Mouse (Mus musculus): ENCODE results near the gene Mllt11. TPM values are rescaled to one million over a fixed set of nuclear protein-coding genes. Genes with fewer than 3 reads are reported as not detected.
A peak's percentile ranks its signal among the peaks of the same experiment; 100 is the strongest.
"Not testable (repeated sequence)": the region's sequence is repeated elsewhere in the genome, so short reads cannot be mapped to it uniquely, and the experiment has no call there.

Gene Mllt11
- total RNA-seq, 1 experiment from 2014 or later, result 16.3 TPM

GRCm38 (mm10) chr3:95224295-95224694, 7.7 kb downstream of the Mllt11 start:
- no peak for ATAC-seq (ENCODE audit: extremely low read depth, insufficient number of reproducible peaks, low FRiP score, poor library complexity, severe bottlenecking)

GRCm38 (mm10) chr3:95223041-95223440, 8.9 kb downstream of the Mllt11 start:
- ATAC-seq (ENCODE audit: extremely low read depth, insufficient number of reproducible peaks, low FRiP score, poor library complexity, severe bottlenecking), result no peak

DNA sequence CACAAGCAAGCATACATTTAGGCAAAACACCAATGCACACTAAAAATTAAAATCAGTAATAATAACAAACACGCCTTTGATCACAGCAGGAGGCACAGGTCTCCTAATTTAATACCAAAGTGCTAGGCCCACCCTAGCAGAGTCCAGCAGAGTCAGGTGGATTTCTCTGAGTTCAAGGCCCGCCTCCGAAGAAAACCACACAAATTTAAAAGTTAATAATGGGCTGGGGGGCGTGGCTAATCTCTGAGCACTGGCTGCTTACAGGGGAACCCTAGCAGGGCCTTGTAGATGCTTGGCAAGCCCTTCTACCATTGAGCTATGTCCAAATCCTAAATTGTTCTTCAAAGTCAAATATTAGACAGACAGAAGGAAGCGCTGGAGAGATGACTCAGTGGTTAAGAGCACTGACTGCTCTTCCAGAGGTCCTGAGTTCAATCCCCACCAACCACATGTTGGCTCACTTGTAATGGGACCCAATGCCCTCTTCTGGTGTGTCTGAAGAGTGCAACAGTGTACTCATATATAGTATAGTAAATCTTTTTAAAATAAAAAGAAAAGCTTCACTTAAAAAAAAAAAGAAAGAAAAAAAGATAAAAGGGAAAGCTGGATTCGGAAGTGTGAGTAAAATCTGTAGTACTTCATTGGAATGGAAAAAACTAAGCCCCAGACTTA, 13.4 kb downstream of the Mllt11 start:
- no peak for ATAC-seq (ENCODE audit: extremely low read depth, insufficient number of reproducible peaks, low FRiP score, poor library complexity, severe bottlenecking)

- peak; percentile 83 for ATAC-seq (ENCODE audit: extremely low read depth, insufficient number of reproducible peaks, low FRiP score, poor library complexity, severe bottlenecking)
Observed at GRCm38 (mm10) chr3:95217255-95218134, 14.5 kb downstream of the Mllt11 start, which contains the start of gene Gabpb2. TSS of gene Gabpb2 (minus strand) at chr3:95217916.

GRCm38 (mm10) chr3:95216655-95217254, 15.2 kb downstream of the Mllt11 start:
- ATAC-seq (ENCODE audit: extremely low read depth, insufficient number of reproducible peaks, low FRiP score, poor library complexity, severe bottlenecking), result no peak

DNA sequence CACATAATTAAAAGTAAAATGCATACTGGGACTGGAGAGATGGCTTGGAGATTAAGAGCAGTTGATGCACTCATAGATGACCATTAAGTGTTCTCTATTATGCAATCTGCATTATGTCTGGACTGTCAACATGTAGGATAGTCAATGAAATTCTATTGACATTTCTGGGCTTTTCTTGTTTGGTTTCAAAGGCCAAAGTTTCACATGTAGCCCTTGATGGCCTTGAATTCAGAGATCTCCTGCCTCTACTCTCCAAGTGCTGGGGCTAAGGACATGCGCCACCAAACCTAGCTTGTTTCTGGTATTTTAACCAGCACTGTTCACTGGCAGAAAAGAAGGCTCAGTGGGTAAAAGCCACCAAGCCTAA, 18.4 kb downstream of the Mllt11 start:
- no peak for ATAC-seq (ENCODE audit: extremely low read depth, insufficient number of reproducible peaks, low FRiP score, poor library complexity, severe bottlenecking)

DNA sequence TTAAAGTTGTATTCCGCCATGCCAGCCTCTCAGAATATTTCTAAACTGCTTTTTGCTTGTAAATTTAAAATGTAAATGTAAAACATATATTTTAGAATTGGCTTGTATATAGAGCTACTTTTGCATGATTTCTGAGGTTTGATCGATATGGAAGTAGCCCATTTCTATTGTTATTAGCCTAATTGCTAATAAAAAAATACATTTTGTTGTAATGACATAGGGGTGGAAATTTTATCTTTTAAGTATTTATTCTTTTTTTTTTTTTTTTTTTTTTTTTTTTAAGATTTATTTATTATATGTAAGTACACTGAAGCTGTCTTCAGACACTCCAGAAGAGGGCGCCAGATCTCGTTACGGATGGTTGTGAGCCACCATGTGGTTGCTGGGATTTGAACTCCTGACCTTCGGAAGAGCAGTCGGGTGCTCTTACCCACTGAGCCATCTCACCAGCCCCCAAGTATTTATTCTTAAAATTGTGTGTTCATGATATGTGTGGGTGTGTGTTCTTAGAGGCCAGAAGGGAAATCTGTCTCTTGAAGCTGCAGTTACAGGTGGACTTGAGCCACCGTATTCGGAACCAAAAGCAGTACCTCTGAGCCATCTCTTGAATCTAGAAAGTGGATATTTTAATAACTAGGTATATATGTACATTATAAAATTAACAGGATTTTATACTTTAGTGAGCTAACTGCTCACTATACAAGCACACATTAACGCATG, 18.9 kb downstream of the Mllt11 start:
- not testable (repeated sequence) for ATAC-seq (ENCODE audit: extremely low read depth, insufficient number of reproducible peaks, low FRiP score, poor library complexity, severe bottlenecking)

- ATAC-seq (ENCODE audit: extremely low read depth, insufficient number of reproducible peaks, low FRiP score, poor library complexity, severe bottlenecking), result no peak
Observed at GRCm38 (mm10) chr3:95210585-95210984, 21.4 kb downstream of the Mllt11 start.

- ATAC-seq (ENCODE audit: extremely low read depth, insufficient number of reproducible peaks, low FRiP score, poor library complexity, severe bottlenecking), result no peak
Observed at GRCm38 (mm10) chr3:95208286-95208685, 23.7 kb downstream of the Mllt11 start.

- no peak for ATAC-seq (ENCODE audit: extremely low read depth, insufficient number of reproducible peaks, low FRiP score, poor library complexity, severe bottlenecking)
Observed at GRCm38 (mm10) chr3:95203880-95204279, 28.1 kb downstream of the Mllt11 start.

DNA sequence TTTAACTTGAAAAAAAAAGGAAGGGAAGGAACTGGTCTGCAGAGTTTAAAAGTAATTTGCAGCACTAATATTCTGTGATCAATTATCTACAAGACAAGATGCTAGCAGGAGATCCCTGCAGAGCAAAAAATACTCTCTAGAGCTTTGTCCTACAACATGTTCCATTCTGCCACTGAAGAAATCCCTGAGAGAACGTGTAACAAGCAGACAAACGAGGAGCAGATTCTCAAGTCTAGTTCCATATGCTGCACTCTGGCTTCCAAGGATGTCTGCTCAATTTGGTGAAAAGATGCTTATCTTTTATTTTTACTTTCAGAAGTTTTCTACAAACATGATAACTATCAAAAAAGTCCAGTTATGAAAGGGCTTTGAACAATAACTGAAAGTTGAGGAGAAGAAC, 31.4 kb downstream of the Mllt11 start:
- no peak for ATAC-seq (ENCODE audit: extremely low read depth, insufficient number of reproducible peaks, low FRiP score, poor library complexity, severe bottlenecking)

GRCm38 (mm10) chr3:95200132-95200531, 31.8 kb downstream of the Mllt11 start:
- ATAC-seq (ENCODE audit: extremely low read depth, insufficient number of reproducible peaks, low FRiP score, poor library complexity, severe bottlenecking), result no peak

DNA sequence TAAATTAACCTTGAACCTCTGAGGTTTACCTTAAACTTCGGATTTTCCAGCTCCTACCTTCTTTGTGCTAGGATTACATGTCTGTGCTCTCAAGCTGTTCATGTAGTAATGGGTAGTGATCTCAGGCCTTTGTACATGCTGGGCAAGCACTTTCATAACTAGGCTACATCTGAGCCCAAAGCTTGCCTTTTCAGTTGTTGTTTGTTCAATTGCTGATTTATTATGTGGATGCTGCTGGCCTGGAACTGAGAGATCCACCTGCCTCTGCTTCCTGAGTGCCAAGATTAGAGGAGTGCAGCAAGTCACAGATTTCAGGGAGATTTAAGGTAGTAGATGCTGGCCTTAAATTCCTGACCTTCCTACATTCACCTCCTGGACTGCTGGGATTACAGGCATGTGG, 32.9 kb downstream of the Mllt11 start:
- no peak for ATAC-seq (ENCODE audit: extremely low read depth, insufficient number of reproducible peaks, low FRiP score, poor library complexity, severe bottlenecking)

DNA sequence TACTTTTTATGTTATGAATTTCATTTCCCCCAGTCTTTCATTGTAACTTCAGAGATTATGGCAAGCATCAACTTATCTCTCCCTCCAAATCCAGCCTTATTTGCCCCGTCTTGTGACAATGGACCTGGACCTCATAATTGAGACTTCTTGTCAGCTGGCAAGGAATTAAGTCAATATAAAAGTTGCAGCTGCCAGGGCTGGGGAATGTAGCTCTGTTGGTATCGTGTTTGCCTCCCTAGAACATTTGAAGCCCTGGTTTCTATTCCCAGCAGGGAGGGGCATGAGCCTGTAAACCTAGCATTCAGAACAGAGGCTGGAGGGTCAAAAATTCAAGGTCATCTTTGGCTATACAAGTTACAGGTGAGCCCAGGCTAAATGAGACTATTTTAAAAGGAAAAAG, 36.2 kb downstream of the Mllt11 start:
- ATAC-seq (ENCODE audit: extremely low read depth, insufficient number of reproducible peaks, low FRiP score, poor library complexity, severe bottlenecking), result no peak

DNA sequence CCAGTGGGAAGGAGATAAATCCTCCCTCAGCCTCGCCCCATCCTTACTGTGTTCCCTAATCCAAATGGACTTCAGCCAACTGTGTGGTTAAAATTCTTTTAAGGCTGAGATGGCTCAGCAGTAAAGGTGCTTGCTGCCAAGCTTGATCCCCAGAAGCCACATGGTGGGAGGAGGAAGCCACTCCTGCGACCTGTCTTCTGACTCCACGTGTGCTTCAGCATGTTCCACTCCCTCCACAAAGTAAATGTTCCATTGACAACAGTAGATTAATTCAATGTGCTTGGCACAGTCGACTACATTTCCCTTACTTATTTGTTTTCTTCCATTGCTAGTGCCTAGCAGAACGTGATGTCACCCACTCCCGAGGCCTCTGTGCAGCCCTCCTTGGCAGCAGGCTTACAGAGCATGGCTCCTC, 37.2 kb downstream of the Mllt11 start:
- ATAC-seq (ENCODE audit: extremely low read depth, insufficient number of reproducible peaks, low FRiP score, poor library complexity, severe bottlenecking), result no peak

GRCm38 (mm10) chr3:95186888-95187287, 45.1 kb downstream of the Mllt11 start:
- no peak for ATAC-seq (ENCODE audit: extremely low read depth, insufficient number of reproducible peaks, low FRiP score, poor library complexity, severe bottlenecking)

- no peak for ATAC-seq (ENCODE audit: extremely low read depth, insufficient number of reproducible peaks, low FRiP score, poor library complexity, severe bottlenecking)
Observed at GRCm38 (mm10) chr3:95186100-95186499, 45.9 kb downstream of the Mllt11 start.

GRCm38 (mm10) chr3:95184796-95185577, 47.0 kb downstream of the Mllt11 start:
- no peak for ATAC-seq (ENCODE audit: extremely low read depth, insufficient number of reproducible peaks, low FRiP score, poor library complexity, severe bottlenecking)

DNA sequence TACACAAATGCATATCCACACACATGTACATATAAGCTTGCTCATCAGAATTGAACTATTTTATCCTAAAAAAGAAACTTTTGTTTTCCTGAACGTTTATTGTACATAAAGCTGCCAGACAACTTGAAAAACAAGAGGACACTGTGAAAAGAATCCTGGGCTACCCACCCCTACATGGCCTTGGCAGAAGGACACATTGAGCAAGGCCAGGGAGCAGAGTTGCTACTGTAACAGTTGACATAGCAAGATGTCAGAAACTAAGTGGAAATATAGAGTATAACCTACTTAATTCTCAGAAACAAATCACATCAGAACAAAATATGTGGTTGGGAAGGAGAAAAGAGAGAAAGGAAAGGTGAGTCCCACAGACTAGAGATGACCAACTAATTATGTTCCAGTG, 50.1 kb downstream of the Mllt11 start:
- no peak for ATAC-seq (ENCODE audit: extremely low read depth, insufficient number of reproducible peaks, low FRiP score, poor library complexity, severe bottlenecking)
